Mouse (Mus musculus) naive thymus-derived CD4-positive, alpha-beta T cell, adult 2 months (primary cell): Measurements from ENCODE around the gene Hnrnpa1.
"Not testable (repeated sequence)": the region's sequence is repeated elsewhere in the genome, so short reads cannot be mapped to it uniquely, and the experiment has no call there.

Experiments used
- DNase-seq: peaks from one replicate; pipeline ENCODE4 v3.0.0-alpha.2; 2011; ENCODE audit warnings: low read depth

The Hnrnpa1 gene

DNA sequence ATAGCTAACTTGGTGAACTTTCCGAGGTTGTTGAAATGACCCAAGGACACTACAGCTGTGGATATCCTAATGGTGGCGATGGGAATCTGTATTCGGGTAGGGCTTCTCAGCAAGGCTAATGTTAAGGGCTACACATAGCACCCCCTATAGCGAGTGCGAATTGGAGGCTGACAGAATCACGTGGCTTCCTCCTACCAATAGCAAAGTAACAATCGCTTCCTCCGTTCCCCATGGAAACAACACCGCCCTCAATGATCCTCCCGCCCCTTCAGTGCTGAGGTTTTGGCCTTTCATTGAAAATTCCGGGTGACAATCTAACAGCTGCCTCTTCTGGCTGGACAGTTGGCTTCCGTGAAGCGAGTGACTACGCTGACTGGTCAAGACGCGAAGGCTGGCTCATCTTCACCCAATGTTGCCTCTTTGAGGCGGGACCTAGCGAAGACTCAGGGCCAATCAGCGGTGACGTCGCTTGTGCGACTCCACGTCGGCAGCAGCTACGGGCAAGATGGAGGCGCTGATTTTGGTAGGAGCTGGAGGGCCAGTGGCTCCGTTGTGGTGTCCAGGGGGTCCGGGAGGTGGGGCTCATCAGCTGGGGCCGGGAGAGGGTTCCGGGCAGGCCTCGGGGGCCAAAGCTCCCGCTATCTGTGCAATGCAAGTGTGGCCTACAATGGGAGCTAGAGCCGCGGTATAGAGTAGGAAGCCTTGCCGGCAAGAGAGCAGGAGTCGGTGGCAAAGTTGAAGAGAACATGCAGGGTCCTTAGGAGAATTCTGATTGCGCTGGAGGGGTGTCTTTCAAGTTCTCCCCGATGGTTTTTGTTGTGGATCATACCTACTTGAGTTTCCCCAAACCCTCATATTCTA lies 32.4 kb downstream of the Hnrnpa1 start, which contains the start of gene Copz1:
TSS of gene Copz1 (plus strand) at position 296 of the 861 bp plus-strand sequence.
- DNase-seq = peak; percentile 98

DNA sequence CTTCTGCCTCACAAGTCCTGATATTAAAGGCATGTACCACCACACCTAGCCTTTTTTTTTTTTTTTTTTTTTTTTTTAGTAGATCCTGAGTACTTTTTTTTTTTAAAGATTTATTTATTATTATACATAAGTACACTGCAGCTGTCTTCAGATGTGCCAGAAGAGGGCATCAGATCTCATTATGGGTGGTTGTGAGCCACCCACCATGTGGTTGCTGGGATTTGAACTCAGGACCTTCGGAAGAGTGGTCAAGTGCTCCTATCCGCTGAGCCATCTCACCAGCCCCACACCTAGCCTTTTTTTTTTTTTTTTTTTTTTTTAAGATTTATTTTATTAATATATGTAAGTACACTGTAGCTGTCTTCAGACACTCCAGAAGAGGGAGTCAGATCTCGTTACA lies 35.7 kb downstream of the Hnrnpa1 start:
- not testable (repeated sequence) for DNase-seq

DNA sequence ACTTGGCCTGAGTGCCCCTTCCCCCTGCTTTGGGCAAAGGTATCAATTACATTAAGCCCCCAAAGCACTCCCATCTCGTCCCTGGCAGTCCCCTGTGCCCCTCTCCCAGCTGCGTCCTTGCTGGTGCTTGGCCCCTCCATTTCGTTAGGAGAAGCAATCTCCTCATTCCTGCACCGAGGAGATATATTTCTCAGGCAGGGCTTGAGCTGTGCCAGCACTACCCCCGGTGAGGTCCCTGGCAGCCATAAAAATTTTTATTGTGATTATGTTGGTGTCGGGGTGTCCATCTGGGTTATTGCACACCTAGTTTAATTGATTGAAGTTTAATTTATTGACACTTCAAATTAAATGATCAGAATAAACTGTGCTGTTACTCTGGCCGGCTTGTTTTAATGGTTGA lies 37.7 kb downstream of the Hnrnpa1 start:
- DNase-seq = no peak

DNA sequence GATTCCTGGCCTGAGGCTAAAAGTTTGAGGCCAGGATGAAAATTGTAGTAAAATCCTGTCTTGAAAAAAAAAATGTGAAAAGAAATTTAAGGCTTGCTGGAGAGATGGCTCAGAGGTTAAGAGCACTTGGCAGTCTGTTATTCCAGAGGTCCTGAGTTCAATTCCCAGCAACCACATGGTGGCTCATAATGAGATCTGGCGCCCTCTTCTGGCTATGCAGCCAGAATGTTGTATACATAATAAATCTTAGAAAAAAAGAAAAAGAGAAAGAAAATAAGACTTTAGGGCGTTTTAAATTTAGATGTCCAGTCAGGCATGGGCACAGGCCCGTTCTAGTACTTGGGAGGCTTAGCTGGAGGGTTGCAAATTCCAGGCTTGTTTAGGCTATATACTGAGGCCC lies 39.5 kb downstream of the Hnrnpa1 start:
- peak; percentile 71 for DNase-seq

DNA sequence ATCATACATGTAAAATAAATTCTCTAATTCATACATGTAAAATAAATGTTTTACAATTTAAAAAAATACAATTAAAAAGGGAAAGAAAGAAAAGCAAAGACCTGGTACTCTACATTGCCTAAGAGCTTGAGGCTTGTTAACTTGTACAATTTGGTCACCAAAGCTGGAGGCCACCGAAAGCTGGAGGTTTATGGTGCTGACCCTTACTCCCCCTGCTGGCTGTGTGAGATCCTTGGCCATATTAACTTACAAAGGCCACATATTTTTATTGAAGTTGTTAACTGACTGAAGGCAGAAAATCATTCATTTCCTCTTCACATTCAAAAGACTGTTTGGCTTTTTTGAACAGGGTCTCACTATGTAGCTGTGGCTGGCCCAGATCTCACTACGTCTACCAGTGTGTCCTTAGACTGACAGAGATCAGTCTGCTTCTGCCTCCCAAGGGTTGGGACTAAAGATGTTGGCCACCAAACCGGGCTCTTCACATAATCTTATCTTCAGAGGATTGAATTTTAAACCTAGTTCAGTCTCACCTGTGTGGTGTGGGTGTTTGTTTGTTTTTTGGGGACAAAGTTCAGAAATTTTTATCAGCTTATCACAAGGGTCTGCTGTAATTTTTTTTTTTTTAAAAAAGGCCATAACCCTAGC lies 40.7 kb downstream of the Hnrnpa1 start:
- DNase-seq = peak; percentile 59

DNA sequence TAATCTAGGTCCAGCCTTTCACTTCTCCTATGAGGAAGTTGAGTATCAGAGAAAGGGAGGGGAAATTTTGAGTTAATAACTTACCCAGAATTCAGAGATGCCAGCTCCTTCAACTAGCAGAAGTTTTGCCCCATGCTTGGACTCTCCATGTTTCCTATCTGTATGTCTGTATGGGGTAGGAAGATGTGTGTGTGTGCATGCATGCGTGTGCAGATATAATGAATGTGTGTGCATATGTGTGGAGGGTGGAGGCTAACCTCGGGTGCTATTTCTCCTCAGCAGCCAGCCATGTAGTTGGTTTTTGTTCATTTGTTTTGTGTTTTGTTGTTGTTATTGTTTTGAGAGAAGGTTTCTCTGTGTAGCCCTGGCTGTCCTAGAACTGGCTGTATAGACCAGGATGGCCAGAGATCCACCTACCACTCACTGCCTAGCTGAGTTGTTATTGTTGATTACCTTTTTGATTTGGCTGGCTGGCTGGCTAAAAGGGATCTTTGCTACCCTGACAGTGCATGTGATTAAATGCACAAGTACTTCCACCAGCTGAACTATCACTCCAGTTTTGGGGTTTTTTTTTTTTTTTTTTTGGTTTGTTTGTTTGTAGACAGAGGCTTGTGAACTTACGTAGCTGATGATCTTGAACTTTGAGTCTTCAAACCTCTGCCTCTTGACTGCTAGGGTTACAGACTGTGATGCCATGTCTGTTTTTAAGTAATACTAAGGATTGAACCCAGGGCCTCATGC lies 41.4 kb downstream of the Hnrnpa1 start:
- DNase-seq = no peak

DNA sequence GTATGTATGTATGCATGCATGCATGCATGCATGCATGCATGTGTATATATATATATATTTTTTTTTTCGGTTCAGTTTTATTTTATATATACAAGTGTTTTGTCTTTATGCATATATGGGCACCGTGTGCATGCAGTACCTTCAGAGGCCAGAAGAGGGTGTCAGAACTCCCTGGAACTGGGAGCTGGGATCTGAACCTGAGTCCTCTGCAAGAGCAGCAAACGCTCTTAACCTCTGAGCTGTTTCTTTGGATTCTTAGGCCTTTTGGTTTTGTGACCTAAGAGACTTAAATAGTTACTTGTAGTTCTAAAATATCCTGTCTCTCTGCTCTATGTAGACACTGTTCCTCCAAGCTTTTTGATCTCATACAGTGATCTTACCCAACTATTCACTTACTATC lies 43.8 kb downstream of the Hnrnpa1 start:
- peak; percentile 61 for DNase-seq

DNA sequence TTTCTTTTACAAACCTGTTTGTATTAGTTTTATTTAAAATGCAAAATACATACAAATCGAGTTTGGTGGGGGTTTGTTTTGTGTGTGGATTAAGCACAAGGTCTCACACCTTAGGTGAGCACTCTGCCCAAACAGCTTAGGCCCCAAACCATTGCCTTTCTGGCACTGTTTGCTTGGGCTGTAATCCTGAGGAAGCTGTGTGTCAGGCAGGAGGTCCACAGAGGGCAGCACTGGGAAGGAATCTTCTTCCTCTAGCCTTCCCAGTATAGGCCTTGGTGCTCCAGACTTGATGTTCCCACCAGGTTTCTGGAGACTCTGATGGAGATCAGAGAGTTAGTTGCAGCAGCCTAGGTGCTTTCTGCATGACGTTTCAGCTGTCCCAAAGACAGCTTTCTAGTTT lies 44.4 kb downstream of the Hnrnpa1 start:
- no peak for DNase-seq

DNA sequence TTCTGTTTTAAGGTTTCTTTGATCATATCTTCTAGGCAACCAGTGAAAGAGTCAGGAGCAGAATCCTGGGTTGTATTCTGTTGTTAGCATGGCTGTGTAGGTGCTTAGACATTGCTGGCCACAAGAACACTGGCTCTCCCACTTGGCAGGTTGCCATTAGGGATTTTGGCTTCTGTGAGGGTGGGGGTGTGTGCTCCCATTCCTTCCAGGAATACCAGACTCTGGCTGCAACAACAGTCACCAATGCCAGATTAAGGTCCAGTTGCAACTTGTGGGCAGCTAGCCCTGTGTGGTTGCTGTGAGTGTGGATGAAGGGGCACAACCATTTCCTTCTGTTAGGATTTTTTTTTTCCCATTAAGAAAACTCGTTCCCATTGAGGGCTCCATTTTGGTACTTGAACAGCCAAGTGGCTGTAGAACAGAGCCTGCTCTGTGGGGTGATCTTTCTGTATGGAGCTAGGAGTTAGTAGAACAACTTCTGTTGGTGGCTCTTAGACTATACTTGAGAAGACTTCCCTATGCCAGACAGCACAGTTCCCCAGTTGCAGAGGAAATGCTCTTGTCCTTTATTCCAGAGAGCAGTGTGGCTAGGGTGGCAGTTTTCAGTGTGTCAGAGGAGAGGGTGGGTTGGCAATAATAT lies 45.7 kb downstream of the Hnrnpa1 start:
- no peak for DNase-seq

DNA sequence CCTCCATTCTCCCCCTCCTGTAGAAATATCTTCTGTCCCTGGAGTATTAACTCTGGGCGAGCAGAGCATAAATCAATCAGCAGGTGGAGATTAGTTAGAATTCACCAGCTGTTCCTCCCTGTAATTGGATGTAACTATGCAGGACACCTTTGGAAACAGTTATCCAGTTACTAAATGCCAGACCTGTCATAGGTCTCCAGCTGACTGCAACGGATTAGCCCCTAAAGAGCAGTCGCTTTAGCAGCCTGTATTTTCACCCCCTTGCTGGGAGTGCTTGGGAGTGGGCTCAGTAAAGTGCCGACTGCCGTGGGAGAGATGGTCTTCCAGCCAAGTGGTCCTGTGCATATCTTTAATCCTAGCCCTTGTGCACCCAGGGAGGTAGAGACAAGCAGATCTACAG lies 49.4 kb downstream of the Hnrnpa1 start:
- no peak for DNase-seq

DNA sequence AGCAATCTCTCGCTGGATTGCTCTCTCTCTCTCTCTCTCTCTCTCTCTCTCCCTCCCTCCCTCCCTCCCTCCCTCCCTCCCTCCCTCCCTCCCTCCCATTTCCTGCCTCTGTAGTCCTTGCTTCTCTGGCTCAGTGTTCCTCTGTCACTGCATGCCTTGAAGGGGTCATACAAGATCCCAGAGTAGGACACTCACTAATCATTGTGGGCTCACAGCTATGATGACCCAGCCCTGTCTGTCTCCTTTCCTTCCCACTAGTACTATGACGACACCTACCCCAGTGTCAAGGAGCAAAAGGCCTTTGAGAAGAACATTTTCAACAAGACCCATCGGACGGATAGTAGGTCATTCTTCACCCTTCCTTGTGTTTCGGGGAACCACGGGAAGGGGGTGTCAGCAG lies 50.2 kb downstream of the Hnrnpa1 start:
- no peak for DNase-seq

DNA sequence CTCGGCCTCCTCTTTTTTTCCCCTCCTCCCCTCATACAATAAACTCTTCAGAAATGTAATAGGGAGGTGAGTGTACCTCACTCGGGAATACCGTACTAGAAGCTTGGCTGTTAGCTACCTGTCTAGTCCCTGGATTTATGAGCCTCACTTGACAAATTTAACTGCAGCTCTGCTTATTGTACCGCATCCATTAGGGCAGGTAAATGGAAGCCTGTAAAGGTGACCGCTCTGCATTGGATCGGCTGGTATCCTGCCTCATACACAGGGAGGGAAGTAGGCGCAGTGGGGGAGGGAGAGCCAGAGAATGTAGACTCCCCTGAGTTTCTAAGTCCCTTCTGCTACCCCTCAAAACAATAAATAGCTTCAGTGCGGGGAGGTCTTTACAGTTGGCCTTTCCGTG lies 50.6 kb downstream of the Hnrnpa1 start:
- no peak for DNase-seq

DNA sequence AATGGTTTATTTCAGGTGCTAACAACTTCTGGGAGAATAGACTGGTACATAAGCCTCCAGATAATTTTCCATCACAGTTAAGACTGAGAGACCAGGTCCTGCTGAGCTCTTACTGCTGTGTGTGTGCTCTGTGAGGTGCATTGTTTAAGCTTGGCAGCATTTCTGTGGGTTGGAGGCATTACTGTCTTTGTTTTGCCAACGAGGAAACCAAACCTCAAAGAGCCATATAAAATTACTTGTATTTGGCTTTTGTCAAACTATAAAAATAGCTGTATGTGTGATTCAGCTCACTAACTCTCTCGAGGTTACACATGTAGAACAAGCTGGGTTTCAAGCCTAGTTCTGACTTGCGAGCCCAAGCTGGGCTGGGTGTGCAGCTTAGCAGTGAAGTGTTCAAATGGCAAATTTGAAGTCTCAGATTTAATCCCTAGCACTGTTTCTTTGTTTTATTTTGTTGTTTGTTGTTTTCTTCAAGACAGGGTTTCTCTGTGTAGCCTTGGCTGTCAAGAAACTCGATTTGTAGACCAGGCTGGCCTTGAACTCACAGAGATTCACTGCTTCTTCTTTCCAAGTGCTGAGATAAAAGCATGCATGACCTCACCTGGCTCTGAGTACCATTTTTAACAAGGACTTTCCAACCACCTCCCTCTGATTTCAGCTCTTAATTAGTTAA lies 52.6 kb downstream of the Hnrnpa1 start:
- no peak for DNase-seq

DNA sequence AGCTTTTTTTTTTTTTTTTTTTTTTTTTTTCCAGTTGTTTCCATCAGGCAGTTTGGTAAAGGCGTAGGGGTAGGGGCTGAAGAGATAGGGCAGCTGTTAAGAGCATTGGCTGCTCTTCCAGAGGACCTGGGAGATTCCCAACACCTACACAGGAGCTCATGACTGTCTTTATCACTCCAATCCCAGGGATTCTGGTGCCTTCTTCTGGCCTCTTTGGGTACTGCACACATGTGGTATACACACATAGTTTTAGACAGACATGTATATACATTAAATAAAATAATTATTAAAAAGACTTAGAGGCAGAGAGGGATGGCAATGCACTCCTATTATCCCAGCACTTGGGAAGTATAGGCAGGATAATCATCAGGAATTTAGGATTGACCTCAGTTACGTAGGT lies 53.1 kb downstream of the Hnrnpa1 start:
- DNase-seq = no peak

DNA sequence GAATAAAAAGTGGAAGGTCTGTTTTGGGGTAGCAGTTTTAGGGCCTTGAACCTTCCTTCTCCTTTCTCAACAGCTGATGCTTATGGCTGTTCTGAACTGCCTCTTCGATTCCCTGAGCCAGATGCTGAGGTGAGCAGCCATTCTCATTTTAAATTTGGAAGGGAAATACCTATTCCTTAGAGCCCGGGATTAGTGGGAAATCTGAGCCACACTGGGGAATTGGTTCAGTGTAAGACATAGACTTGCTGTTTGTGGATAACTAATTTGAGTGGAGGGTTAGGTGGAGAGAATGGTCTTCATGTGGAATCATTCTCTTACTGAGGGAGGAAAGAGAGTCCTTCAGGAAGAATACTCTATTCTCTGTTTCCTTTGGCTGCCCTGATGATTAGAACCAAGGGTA lies 54.4 kb downstream of the Hnrnpa1 start:
- DNase-seq = no peak

DNA sequence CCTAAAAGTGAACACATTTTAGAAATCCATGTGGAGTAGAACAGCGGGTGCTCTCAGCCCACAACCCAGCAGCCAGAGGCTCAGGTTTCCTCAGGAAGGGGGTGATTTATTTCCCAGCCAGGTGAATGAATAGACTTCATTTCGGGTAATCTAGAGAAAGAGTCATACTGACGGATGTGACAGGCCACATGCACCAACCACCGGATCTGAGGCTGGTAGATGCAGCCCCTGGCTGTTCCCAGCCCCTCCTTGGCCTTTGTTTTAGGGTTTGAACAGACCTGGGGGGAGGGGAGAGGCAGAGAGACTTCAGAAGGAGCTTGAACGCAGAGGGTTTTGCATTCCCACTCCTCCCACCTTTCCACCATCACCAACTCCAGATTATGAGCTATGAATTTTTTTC lies 55.6 kb downstream of the Hnrnpa1 start:
- DNase-seq = no peak
